Mouse (Mus musculus): ENCODE results near the gene Clip4.

Gene Clip4

GRCm38 (mm10) chr17:71791622-71792021 lies 23.3 kb downstream of the Clip4 start:
- DNase-seq (ENCODE audit: low read depth): no peak

- DNase-seq (ENCODE audit: low read depth): no peak
These were observed 27.4 kb downstream of the Clip4 start for GRCm38 (mm10) chr17:71795521-71796205.

GRCm38 (mm10) chr17:71803456-71803855 lies 35.2 kb downstream of the Clip4 start:
- no peak for DNase-seq (ENCODE audit: low read depth)

- DNase-seq (ENCODE audit: low read depth): no peak
These were observed 35.6 kb downstream of the Clip4 start for GRCm38 (mm10) chr17:71803876-71804275.

GRCm38 (mm10) chr17:71811070-71811469 lies 42.8 kb downstream of the Clip4 start:
- DNase-seq (ENCODE audit: low read depth): no peak

- DNase-seq (ENCODE audit: low read depth): no peak
These were observed 48.0 kb downstream of the Clip4 start for GRCm38 (mm10) chr17:71816136-71816864.

GRCm38 (mm10) chr17:71823622-71824306 lies 55.5 kb downstream of the Clip4 start:
- no peak for DNase-seq (ENCODE audit: low read depth)

- DNase-seq (ENCODE audit: low read depth): no peak
These were observed 58.3 kb downstream of the Clip4 start for GRCm38 (mm10) chr17:71826603-71827002.

- no peak for DNase-seq (ENCODE audit: low read depth)
These were observed 59.4 kb downstream of the Clip4 start for GRCm38 (mm10) chr17:71827627-71828026.

- no peak for DNase-seq (ENCODE audit: low read depth)
These were observed 60.6 kb downstream of the Clip4 start for GRCm38 (mm10) chr17:71828647-71829414.

- no peak for DNase-seq (ENCODE audit: low read depth)
These were observed 63.7 kb downstream of the Clip4 start for GRCm38 (mm10) chr17:71831960-71832359.

GRCm38 (mm10) chr17:71862184-71862583 lies 93.9 kb downstream of the Clip4 start:
- no peak for DNase-seq (ENCODE audit: low read depth)

- no peak for DNase-seq (ENCODE audit: low read depth)
These were observed 94.6 kb downstream of the Clip4 start for GRCm38 (mm10) chr17:71862895-71863294.

- no peak for DNase-seq (ENCODE audit: low read depth)
These were observed 95.8 kb downstream of the Clip4 start for GRCm38 (mm10) chr17:71864039-71864438.

- no peak for DNase-seq (ENCODE audit: low read depth)
These were observed 97.2 kb downstream of the Clip4 start for GRCm38 (mm10) chr17:71865437-71865836.

- DNase-seq (ENCODE audit: low read depth): no peak
These were observed 99.6 kb downstream of the Clip4 start for GRCm38 (mm10) chr17:71867892-71868291.

- DNase-seq (ENCODE audit: low read depth): no peak
These were observed 100.6 kb downstream of the Clip4 start for GRCm38 (mm10) chr17:71868828-71869227.

- DNase-seq (ENCODE audit: low read depth): no peak
These were observed 101.3 kb downstream of the Clip4 start for GRCm38 (mm10) chr17:71869372-71870231.

- DNase-seq (ENCODE audit: low read depth): no peak
These were observed 102.0 kb downstream of the Clip4 start for GRCm38 (mm10) chr17:71870232-71870621.

- no peak for DNase-seq (ENCODE audit: low read depth)
These were observed 102.4 kb downstream of the Clip4 start for GRCm38 (mm10) chr17:71870641-71871040.

GRCm38 (mm10) chr17:71871981-71872380 lies 103.7 kb downstream of the Clip4 start:
- DNase-seq (ENCODE audit: low read depth): no peak

Data from naive thymus-derived CD4-positive, alpha-beta T cell, adult 2 months (primary cell).